Mouse (Mus musculus) frontal cortex, postnatal 10 days (tissue): ENCODE results near the gene Sprr2k.
"Not testable (repeated sequence)": the region's sequence is repeated elsewhere in the genome, so short reads cannot be mapped to it uniquely, and the experiment has no call there.

Experiments used
- DNase-seq, 2 experiments: peaks; one replicate each; pipeline ENCODE4 v3.0.0; 2022; ENCODE audit warnings: low spot score in 2 of 2, mixed read lengths in 1 of 2

Gene Sprr2k

DNA sequence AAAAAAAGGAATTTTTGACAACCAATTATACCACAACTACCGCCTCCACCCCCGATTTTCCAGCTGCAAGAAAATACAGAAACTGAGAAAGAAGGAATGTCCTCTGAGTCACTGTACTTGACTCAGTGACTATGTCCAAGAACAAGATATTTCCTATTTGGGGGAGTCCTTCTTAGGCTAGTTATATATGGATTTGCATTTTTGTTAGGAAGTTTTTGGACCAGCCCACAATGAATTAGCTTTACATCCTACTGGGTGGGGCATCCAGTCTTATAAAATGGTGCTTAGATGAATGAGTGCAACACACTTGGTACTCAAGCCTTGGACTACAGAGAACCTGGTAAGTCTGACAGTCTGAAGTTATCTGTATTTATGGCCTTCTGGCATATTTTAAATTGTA lies at the start of gene Sprr2k:
Gene Sprr2k (plus strand): TSS at position 301 of the 400 bp plus-strand sequence.
- DNase-seq: no peak

DNA sequence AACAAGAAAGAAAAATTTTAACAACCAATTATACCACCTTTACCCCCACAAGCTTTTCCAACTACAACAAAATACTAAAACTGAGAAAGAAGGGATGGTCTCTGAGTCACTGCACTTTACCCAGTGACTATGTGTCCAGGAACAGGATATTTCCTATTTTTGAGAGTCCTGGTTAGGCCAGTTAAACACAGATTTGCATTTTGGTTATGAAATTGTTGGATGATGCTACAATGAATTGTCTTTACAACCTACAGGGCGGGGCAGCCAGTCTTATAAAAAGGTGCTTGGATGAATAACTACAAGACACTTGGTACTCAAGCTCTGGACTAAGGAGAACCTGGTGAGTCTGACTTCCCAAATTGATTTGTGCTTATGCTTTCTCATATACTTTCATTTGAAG lies 47.0 kb upstream of the Sprr2k start, which contains the start of gene Sprr2h:
Gene Sprr2h (plus strand): TSS at position 301 of the 400 bp plus-strand sequence.
- no peak for DNase-seq

DNA sequence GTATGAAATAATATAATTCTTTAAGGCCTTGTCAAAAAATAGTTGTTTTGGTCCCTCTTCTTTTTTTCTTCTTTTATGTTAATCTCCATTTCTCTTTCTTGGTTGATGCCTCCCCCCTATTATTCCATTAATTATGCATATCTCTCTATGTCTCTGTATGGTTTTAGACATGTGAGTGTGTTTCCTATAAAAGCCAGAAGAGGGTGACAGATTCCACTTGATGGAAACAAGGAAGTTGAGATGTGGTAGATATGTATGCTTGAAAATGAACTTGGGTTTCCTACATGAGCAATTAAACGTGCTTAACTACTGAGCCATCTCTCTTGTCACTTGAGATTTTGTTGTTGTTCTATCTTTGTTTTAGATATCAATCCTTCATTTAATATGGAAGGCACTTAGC lies 38.1 kb upstream of the Sprr2k start:
- no peak for DNase-seq

DNA sequence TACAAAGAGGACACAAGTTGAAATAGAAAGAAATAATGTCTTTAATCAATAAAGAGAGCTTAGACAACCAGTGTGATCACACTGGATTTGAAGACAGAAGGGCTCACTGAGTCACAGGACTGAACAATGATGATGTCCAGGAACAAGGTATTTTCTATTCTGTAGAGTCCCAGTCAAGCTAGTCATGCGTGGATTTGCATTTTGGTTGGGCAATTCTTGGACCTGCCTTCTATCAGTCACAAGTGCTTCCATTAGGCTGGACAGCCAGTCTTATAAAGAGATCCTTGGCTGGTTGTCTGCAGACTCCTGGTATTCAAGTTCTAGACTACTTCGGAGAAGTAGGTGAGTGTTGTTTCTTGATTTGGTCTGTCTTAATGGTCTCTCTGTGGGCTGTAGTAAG lies 24.7 kb upstream of the Sprr2k start, which contains the start of gene Sprr2i:
Gene Sprr2i (plus strand): TSS at position 301 of the 400 bp plus-strand sequence.
- DNase-seq: no peak

DNA sequence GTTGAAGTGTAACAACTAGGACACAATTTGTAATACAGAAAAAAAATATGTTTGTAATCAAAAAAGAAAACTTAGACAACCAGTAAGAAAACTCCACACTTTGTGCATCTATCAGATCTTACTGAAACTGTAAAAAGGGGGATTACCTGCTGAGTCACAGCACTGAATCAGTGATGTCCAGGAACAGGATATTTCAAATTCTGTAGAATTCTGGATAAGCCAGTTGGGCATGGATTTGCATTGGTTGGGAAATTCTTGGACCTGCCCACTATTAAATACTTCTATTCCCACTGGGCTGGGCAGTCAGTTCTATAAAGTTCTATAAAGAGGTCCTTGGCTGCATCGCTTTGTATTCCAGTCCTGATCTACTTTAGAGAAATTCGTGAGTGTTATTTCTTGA lies 14.6 kb upstream of the Sprr2k start, which contains the start of gene Sprr2j-ps:
Gene Sprr2j-ps (plus strand): TSS at position 301 of the 400 bp plus-strand sequence.
- no peak for DNase-seq

DNA sequence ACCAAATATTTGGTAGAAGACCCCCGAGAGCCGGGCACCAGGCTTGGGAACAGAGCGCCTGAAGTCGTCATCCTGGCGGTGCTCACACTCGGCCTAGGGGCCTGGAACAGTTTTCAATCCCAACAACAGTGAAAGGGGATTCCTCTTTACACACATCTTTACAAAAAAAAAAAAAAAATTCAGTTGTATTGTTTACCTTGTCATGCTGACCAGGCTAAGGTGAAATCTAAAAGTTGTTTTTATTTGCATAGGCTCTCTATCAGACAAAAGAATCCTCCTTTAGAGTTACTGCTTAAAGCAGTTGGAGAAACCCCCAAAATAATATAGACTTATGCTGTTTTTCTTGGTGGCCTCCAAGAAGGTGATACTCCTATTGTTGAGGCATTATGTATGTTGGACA lies 3.1 kb upstream of the Sprr2k start, which contains the start of gene Gm9774:
Gene Gm9774 (minus strand): TSS at position 101 of the 400 bp plus-strand sequence.
- DNase-seq: no peak

DNA sequence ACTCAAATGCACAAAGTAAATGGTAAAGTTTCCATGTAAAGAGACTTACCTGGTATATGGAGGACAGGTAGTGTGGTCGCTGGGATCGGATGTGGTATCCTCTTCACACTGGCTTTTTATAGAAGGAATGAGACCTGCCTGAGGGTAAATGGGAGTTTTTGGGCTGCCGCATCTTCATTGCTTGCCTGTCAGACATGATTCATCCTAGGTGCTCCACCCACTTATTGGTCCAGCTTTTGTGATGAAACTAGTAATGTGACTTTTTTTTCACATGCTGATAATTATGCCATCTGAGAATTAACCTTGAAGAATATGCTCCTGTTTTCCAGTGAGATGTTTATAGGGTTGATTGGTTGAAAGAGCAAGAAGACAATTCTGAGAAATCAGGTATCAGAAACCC lies 6.3 kb downstream of the Sprr2k start, which contains the start of gene Sprr1b:
Gene Sprr1b (minus strand): TSS at position 101 of the 400 bp plus-strand sequence.
- no peak for DNase-seq

DNA sequence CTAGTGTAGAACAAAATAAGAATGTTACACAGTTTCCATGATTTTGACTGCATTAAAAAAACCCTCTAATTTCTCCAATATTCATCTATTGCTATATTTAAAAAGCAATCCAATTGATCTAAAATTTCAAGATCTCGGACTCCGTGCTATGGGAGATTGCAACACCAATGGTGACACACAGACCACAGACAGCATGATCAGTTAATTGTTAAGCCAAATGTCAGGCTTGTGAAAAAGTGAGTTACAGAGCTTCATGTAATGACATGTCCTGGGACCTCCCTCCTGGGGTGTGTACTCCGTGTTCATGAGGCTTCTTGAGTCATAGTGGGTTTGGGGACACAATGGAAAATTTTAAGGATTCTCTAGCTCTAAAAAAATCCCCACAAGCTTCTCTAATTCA lies 7.8 kb downstream of the Sprr2k start:
- DNase-seq: no peak

DNA sequence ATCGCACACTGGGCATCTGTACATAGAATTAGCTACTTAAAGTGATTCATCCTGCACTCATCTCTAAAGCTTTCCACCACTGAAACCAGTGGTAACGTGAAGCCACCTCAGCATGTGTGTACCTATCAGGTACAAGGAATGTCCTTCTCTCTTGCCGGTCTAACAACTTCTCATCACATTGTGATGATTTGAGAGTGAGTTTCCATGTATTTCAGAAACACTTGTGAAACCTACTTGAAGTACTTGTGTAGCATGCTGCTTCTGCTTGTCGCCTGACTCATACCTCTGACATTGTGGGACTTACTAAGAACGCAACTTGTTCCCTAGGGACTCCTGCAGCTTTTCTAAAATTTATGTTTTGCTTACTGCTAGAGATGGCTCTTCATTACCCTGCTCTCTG lies 22.8 kb downstream of the Sprr2k start:
- DNase-seq: no peak

DNA sequence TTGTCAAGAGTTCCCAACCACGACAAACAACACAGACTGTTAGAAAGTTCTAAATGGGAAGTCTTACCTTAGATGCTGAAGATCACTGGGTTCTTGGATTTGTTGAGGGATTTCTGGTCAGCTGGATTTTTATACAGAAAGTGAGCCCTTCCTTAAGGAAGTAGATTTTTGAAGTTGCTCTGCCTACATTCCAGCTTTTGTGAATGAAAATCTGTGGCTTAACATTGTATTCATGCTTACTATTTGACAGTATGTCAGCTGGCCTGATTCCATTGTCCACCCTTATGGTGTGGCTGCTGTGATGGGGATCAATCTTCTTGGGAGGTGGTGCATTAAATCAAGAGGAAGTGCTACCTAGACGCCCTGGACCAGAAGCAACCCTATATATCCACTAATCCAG lies 26.2 kb downstream of the Sprr2k start, which contains the start of gene Sprr3:
Gene Sprr3 (minus strand): TSS at position 101 of the 400 bp plus-strand sequence.
- no peak for DNase-seq

DNA sequence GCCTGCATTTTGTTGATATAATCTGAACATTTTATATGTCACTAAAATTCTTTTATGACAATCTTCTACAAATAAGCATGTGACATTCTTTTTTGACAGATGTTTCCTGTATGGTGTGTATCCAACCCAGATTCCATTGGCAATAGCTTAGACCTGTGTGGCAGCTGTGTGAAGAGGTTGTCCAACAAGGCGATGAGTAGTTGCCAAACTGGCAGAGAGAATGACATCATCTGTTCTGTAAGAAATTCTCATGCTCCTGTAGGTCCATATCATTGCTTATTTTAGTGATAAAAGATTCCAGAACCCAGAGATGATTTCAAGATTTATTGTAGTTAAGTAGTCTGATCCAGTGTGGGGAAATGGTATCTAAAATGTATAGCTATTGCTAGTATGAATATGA lies 34.2 kb downstream of the Sprr2k start:
- DNase-seq: no peak

DNA sequence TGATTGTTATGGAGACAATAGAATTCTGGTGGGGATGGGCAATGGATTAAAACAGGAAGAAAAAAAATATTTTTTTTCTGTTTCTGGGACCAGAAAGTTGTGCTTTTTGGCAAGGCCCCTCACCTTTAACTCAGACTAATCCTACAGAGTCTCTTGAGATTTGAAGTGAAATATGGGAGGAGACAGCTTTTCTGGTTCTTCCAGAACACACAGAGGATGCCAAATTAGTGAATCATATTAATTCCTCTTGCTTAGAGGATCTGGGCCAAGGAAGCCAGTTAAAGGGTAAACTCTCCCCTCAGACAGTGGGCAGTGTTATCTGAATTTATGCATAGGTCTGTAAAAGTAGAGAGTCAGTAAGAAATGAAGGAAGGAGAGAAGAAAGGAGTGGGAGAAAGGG lies 35.0 kb downstream of the Sprr2k start:
- DNase-seq: no peak

DNA sequence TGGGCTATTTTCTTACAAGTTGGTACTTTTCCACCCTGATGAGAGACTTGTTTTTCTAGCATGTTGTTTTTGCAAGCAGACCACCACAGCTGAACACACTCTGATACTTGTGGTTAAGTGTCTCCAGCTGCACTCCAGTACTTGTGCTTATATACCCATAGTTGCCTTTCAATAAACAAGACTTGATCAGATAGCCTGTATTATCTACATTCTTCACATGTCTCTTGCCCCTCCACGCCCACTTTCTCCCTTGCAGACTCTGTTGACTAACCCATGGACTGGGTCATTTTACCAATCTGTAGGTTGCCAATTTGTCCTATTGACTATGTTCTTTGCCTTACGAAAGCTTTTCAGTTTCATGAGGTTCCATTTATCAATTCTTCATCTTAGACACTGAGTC lies 37.7 kb downstream of the Sprr2k start:
- no peak for DNase-seq

DNA sequence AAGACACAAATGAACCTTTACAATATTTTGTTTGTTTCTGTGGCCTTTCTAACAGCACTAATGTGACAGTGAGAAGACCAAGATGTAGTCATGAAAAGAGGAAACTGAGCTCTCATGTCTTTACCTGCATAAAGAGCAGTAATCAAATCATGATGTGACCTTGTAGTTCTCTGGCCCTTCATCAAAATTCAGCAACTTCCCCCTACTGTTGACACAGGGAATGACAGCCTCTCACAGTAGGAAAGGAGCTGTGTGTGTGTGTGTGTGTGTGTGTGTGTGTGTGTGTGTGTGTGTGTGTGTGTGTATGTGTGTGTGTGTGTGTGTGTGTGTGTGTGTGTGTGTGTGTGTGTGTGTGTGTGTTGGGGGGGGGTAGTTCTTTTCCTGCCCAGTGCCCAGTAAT lies 48.9 kb downstream of the Sprr2k start:
- DNase-seq: not testable (repeated sequence)
